Mouse (Mus musculus) liver, postnatal 0 days (tissue): ENCODE measurements around the gene Nudt15.
A peak's percentile ranks its signal among the peaks of the same experiment; 100 is the strongest.

ENCODE experiments used
- CTCF ChIP-seq: sonication (generic); IDR thresholded peaks from 2 replicates; pipeline ENCODE4 v1.5.1; 2016; ENCODE audit warnings: antibody characterized with exemption, low read depth
- EP300 ChIP-seq: IDR thresholded peaks from 2 replicates; pipeline ENCODE4 v1.6.1; 2016; ENCODE audit warnings: antibody characterized with exemption, low read depth, mild to moderate bottlenecking

- TF ChIP-seq CTCF (peak; percentile 71), EP300 (no peak)
These were observed 73.4 kb downstream of the Nudt15 start for GRCm38 (mm10) chr14:73474636-73475093.
